Mouse (Mus musculus) thymus, adult 2 months (tissue): Measurements from ENCODE around the gene Lmbrd1. TPM values are rescaled to one million over a fixed set of nuclear protein-coding genes. Genes with fewer than 3 reads are reported as not detected.
A peak's percentile ranks its signal among the peaks of the same experiment; 100 is the strongest.

Source experiments
- DNase-seq: peaks from one replicate; pipeline ENCODE4 v3.0.0; 2021
- H3K27ac ChIP-seq: fragments of 200-500 bp; 2 replicates; pipeline ENCODE4 v1.5.1; 2012; ENCODE audit warnings: low read length, control low read depth; ENCODE audit not compliant: control insufficient read depth, insufficient read depth
- H3K27me3 ChIP-seq: fragments of 200-500 bp; 2 replicates; pipeline ENCODE4 v1.6.1; 2012; ENCODE audit warnings: mild to moderate bottlenecking, low read length, moderate library complexity, mixed read lengths; ENCODE audit not compliant: control insufficient read depth, insufficient read depth
- H3K36me3 ChIP-seq: fragments of 200-500 bp; 2 replicates; pipeline ENCODE4 v1.6.1; 2012; ENCODE audit warnings: mild to moderate bottlenecking, low read length, moderate library complexity; ENCODE audit not compliant: control insufficient read depth, insufficient read depth
- H3K4me1 ChIP-seq: fragments of 200-500 bp; replicated peaks from 2 replicates; pipeline ENCODE4 v1.6.1; 2012; ENCODE audit warnings: low read length; ENCODE audit not compliant: control insufficient read depth, insufficient read depth
- H3K4me3 ChIP-seq: fragments of 200-500 bp; 2 replicates; pipeline ENCODE4 v1.5.1; 2012; ENCODE audit warnings: mild to moderate bottlenecking, low read length, control low read depth, moderate library complexity; ENCODE audit not compliant: control insufficient read depth, insufficient read depth
- CTCF ChIP-seq: fragments of 200-500 bp; IDR thresholded peaks from 2 replicates; pipeline ENCODE4 v1.5.1; 2012; ENCODE audit warnings: mild to moderate bottlenecking, control low read depth, low read length, moderate library complexity, borderline replicate concordance; ENCODE audit not compliant: control insufficient read depth, poor library complexity, insufficient read depth; ENCODE audit errors: extremely low read depth
- POLR2A ChIP-seq: fragments of 200-500 bp; IDR thresholded peaks from 2 replicates; pipeline ENCODE4 v1.6.1; 2012; ENCODE audit warnings: mild to moderate bottlenecking, low read length, control low read depth, moderate library complexity; ENCODE audit not compliant: control insufficient read depth, poor library complexity, insufficient read depth; ENCODE audit errors: extremely low read depth
- WGBS: fragments of 180-500 bp; shearing (Covaris S2); methylation state at CpG from one replicate; pipeline ENCODE4 v1.1.7; 2018; 5-methylcytosine and 5-hydroxymethylcytosine counted together
- polyA plus RNA-seq: library from polyadenylated mRNA; depleted of rRNA; stranded (reverse); fragments of >200 nt; gene quantifications from 2 replicates; pipeline ENCODE4 v1.2.3, GENCODE M21; 2012

Gene Lmbrd1
- polyA plus RNA-seq, 1 experiment = 18.5 TPM

GRCm38 (mm10) chr1:24673231-24673630 is 5.2 kb upstream of the Lmbrd1 start:
- H3K36me3 ChIP-seq = no peaks in the 10 kb centered on the region
- H3K27me3 ChIP-seq = no peaks in the 10 kb centered on the region
- H3K27ac ChIP-seq = no peak overlapping the region
- H3K4me1 ChIP-seq = no peaks in the 10 kb centered on the region
- no peak for TF ChIP-seq CTCF
- WGBS = 63% methylated on average over 3 of the region's 3 CpGs
- no peak for DNase-seq
- no peak overlapping the region for H3K4me3 ChIP-seq

- Histone ChIP-seq H3K36me3 (no peaks in the 10 kb centered on the region), H3K4me1 (peaks cover 3% of the 10 kb centered on the region; the same call in 1 of the 2 replicates), H3K4me3 (no peak overlapping the region), H3K27me3 (no peaks in the 10 kb centered on the region), H3K27ac (no peak overlapping the region)
- 76% methylated on average over 9 of the region's 9 CpGs for WGBS
- TF ChIP-seq CTCF (no peak), POLR2A (no peak)
- DNase-seq = no peak
Observed at GRCm38 (mm10) chr1:24677706-24678105, 724 bp upstream of the Lmbrd1 start.

DNA sequence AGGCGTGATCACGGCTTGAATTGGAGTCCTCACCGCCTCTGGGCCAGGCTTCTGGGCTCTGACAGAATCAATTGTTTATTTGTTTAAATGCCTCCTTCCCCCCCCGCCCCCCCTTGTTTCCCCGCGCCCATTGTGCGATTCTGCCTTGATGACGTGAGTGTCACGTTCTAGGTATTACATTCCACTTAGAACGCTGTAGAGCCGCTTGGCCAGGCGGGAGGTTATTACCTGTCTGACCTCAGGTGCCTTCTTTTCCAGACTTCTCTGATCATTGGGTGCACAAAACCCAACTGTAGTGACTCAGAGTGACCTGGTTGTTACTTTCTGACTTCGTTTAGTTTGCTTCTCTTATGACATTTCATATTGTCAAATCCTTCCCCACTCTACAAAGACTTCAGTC is 641 bp downstream of the Lmbrd1 start:
- 4% methylated on average over 12 of the region's 13 CpGs for WGBS
- TF ChIP-seq POLR2A (no peak), CTCF (no peak)
- Histone ChIP-seq H3K4me1 (peaks cover 3% of the 10 kb centered on the region; the same call in 1 of the 2 replicates), H3K4me3 (peak overlapping the region; percentile 79), H3K36me3 (no peaks in the 10 kb centered on the region), H3K27ac (peak overlapping the region; percentile 18; the same call in 1 of the 2 replicates), H3K27me3 (no peaks in the 10 kb centered on the region)
- DNase-seq = no peak

GRCm38 (mm10) chr1:24680991-24681390 is 2.6 kb downstream of the Lmbrd1 start:
- Histone ChIP-seq H3K27me3 (no peaks in the 10 kb centered on the region), H3K27ac (no peak overlapping the region), H3K36me3 (no peaks in the 10 kb centered on the region; the same call in 1 of the 2 replicates), H3K4me3 (no peak overlapping the region), H3K4me1 (peaks cover 3% of the 10 kb centered on the region; the same call in 1 of the 2 replicates)
- TF ChIP-seq POLR2A = no peak
- TF ChIP-seq CTCF = no peak
- WGBS = 94% methylated on average over 3 of the region's 3 CpGs
- no peak for DNase-seq

DNA sequence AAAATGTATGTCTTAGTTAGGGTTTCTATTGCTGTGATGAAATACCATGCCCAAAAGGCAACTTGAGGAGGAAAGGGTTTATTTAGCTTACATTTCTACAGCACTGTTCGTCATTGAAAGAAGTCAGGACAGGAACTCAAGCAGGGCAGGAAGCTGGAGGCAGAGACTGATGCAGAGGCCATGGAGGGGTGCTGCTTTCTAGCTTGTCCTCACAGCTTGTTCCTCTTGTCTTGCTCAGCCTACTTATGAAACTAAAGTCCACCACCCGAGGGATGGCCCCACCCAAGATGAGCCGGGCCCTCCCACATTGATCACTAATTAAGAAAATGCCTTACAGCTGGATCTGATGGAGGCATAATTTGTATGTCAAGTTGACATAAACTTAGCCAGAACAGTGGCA is 3.5 kb downstream of the Lmbrd1 start:
- no peak for TF ChIP-seq CTCF
- no peak for TF ChIP-seq POLR2A
- Histone ChIP-seq H3K4me3 (no peak overlapping the region), H3K27ac (no peak overlapping the region), H3K27me3 (no peaks in the 10 kb centered on the region), H3K4me1 (peaks cover 3% of the 10 kb centered on the region; the same call in 1 of the 2 replicates), H3K36me3 (no peaks in the 10 kb centered on the region; the same call in 1 of the 2 replicates)
- no peak for DNase-seq
- 89% methylated on average over 3 of the region's 3 CpGs for WGBS

DNA sequence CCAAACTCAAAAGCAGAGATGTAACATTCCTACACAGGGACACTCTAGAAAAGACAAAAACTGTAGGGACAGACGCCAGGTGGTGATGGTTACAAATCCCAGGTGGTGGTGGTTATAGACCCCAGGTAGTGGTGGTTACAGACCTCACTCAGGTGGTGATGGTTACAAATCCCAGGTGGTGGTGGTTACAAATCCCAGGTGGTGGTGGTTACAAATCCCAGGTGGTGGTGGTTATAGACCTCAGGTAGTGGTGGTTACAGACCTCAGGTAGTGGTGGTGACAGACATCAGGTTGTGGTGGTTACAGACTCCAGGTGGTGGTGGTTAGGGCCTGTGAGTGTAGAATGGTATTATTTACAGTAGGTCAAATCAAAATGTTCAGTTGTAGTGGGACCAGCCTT is 5.5 kb downstream of the Lmbrd1 start:
- Histone ChIP-seq H3K27ac (no peak overlapping the region), H3K4me3 (no peak overlapping the region), H3K36me3 (no peaks in the 10 kb centered on the region; the same call in 1 of the 2 replicates), H3K4me1 (peaks cover 3% of the 10 kb centered on the region; the same call in 1 of the 2 replicates), H3K27me3 (no peaks in the 10 kb centered on the region)
- WGBS = 88% methylated on average over 1 of the region's 1 CpGs
- TF ChIP-seq CTCF (no peak), POLR2A (no peak)
- DNase-seq = no peak

GRCm38 (mm10) chr1:24685606-24686005 is 7.2 kb downstream of the Lmbrd1 start:
- 97% methylated on average over 7 of the region's 7 CpGs for WGBS
- H3K4me1 ChIP-seq = no peaks in the 10 kb centered on the region
- no peak overlapping the region for H3K4me3 ChIP-seq
- H3K27me3 ChIP-seq = no peaks in the 10 kb centered on the region
- H3K36me3 ChIP-seq = no peaks in the 10 kb centered on the region; the same call in 1 of the 2 replicates
- H3K27ac ChIP-seq = no peak overlapping the region
- TF ChIP-seq POLR2A (no peak), CTCF (no peak)
- DNase-seq = no peak
